27 mouse cellular contexts compared by ENCODE assay signal in genomic region chr19:21716456-21716855, GRCm38 (mm10).
DNase-seq lines count a peak whose midpoint lies in the region; TF ChIP-seq lines count a peak whose summit lies in the region.
"Had no signal": no experiment of that assay in that cellular context is flagged by ENCODE, and none has a peak within 500 bp of the region (broad histone marks: within the 10 kb centered on the region; RNA-seq: fewer than 3 reads in every experiment).

No protein-coding gene starts in this region.

- no peak overlapping the region for H3K27ac ChIP-seq in kidney, adult 2 months (ENCODE audit: insufficient read depth, low read depth, low read length)
- no peak overlapping the region for H3K27ac ChIP-seq in testis, adult 2 months (ENCODE audit: control insufficient read depth, insufficient read depth, low read depth, low read length)
- H3K27ac ChIP-seq: embryonic facial prominence, embryonic 15.5 days; forebrain, embryonic 12.5 days; heart, embryonic 10.5 days; heart, embryonic 15.5 days; hindbrain, embryonic 13.5 days; limb, embryonic 13.5 days; midbrain, embryonic 12.5 days; neural tube, embryonic 12.5 days; stomach, embryonic 15.5 days had no signal

- H3K4me3 ChIP-seq in kidney, adult 2 months (ENCODE audit: insufficient read depth, low read depth, low read length) = no peak overlapping the region
- peak overlapping the region; percentile 21; the same call in 1 of the 2 replicates for H3K4me3 ChIP-seq in testis, adult 2 months (ENCODE audit: control insufficient read depth, low read depth, low read length)
- H3K4me3 ChIP-seq: embryonic facial prominence, embryonic 15.5 days; forebrain, embryonic 12.5 days; heart, embryonic 10.5 days; heart, embryonic 15.5 days; hindbrain, embryonic 13.5 days; limb, embryonic 13.5 days; megakaryocyte, embryonic 14.5 days; midbrain, embryonic 12.5 days; myocyte; neural tube, embryonic 12.5 days; stomach, embryonic 15.5 days had no signal

- no peak for TF ChIP-seq POLR2A in kidney, adult 2 months (IDR thresholded peaks at IDR 0.05; ENCODE audit: low read depth, low read length)
- no peak for TF ChIP-seq POLR2A in testis, adult 2 months (IDR thresholded peaks at IDR 0.05; ENCODE audit: control insufficient read depth, low read depth, low read length)

- 88% methylated on average over 3 of the region's 3 CpGs for WGBS in kidney, adult 2 months

- H3K4me1 ChIP-seq in kidney, adult 2 months (ENCODE audit: control insufficient read depth, insufficient read depth, low read length) = peaks cover 3% of the 10 kb centered on the region; the same call in 1 of the 2 replicates
- peaks cover 15% of the 10 kb centered on the region for H3K4me1 ChIP-seq in testis, adult 2 months (ENCODE audit: control insufficient read depth, insufficient read depth, low read length)
- H3K4me1 ChIP-seq: forebrain, embryonic 12.5 days; heart, embryonic 10.5 days; midbrain, embryonic 12.5 days; neural tube, embryonic 12.5 days; stomach, embryonic 15.5 days had no signal

- H3K36me3 ChIP-seq in kidney, adult 2 months (ENCODE audit: control insufficient read depth, insufficient read depth, low read length) = no peaks in the 10 kb centered on the region
- no peaks in the 10 kb centered on the region for H3K36me3 ChIP-seq in testis, adult 2 months (ENCODE audit: control insufficient read depth, insufficient read depth, low read length)
- H3K36me3 ChIP-seq: embryonic facial prominence, embryonic 15.5 days; forebrain, embryonic 12.5 days; heart, embryonic 10.5 days; heart, embryonic 15.5 days; hindbrain, embryonic 13.5 days; limb, embryonic 13.5 days; midbrain, embryonic 12.5 days; neural tube, embryonic 12.5 days; stomach, embryonic 15.5 days had no signal

- DNase-seq in adrenal gland, postnatal 36 days = peak; percentile 40 to 54
- no peak for DNase-seq in adrenal gland, adult 2 months
- peak; percentile 13 for DNase-seq in kidney, postnatal 14 days
- DNase-seq in kidney, adult 2 months = no peak
- DNase-seq in testis, postnatal 10 days (ENCODE audit: low spot score) = no peak
- DNase-seq in retina, postnatal 1 day = no peak
- DNase-seq: B cell, adult 2 months; cerebellum, adult 18-20 months; cerebellum, postnatal 10 days; gastrocnemius, postnatal 10 days; heart, postnatal 36 days; lung, postnatal 4 days; right cerebral cortex, postnatal 25 days; thymus, adult 2 months; thymus, postnatal 36 days had no signal

- H3K27me3 ChIP-seq in kidney, adult 2 months (replicated peaks; ENCODE audit: control insufficient read depth, insufficient read depth, low read length) = no peaks in the 10 kb centered on the region
- no peaks in the 10 kb centered on the region for H3K27me3 ChIP-seq in testis, adult 2 months (ENCODE audit: control insufficient read depth, insufficient read depth, low read length)
- H3K27me3 ChIP-seq: embryonic facial prominence, embryonic 15.5 days; forebrain, embryonic 12.5 days; heart, embryonic 15.5 days; hindbrain, embryonic 13.5 days; limb, embryonic 13.5 days; megakaryocyte, embryonic 14.5 days; midbrain, embryonic 12.5 days; neural tube, embryonic 12.5 days; stomach, embryonic 15.5 days had no signal

- TF ChIP-seq CTCF in kidney, adult 2 months (conservative IDR thresholded peaks at IDR 0.05; ENCODE audit: insufficient read depth, insufficient read length, low read depth, low read length) = no peak
- TF ChIP-seq CTCF in testis, adult 2 months (IDR thresholded peaks at IDR 0.05; ENCODE audit: control insufficient read depth, insufficient read depth, insufficient replicate concordance, low read depth, low read length) = no peak

Comparison
In these comparisons a context has a peak if more than half of its experiments do, and no peak if none do; other contexts are left out.
1. DNase-seq: peak in adrenal gland, postnatal 36 days (2 of 2) and kidney, postnatal 14 days (single experiment); none in adrenal gland, adult 2 months (single experiment), kidney, adult 2 months (single experiment), testis, postnatal 10 days (single experiment) and retina, postnatal 1 day (single experiment).